Mouse (Mus musculus) G1E (cell line): ENCODE measurements around the gene Ldlrad3.

Experiments used
- CTCF ChIP-seq: IDR thresholded peaks from 2 replicates; pipeline ENCODE4 v1.5.1; 2012; ENCODE audit warnings: low read depth, low read length, inconsistent platforms, mixed read lengths
- GATA1 ChIP-seq: IDR thresholded peaks from 2 replicates; pipeline ENCODE4 v1.6.1; 2012; ENCODE audit warnings: borderline replicate concordance, low read length, inconsistent platforms, mixed read lengths
- TAL1 ChIP-seq: conservative IDR thresholded peaks from 2 replicates; pipeline ENCODE4 v1.6.1; 2012; ENCODE audit warnings: low read depth, low read length, inconsistent platforms, mixed read lengths

DNA sequence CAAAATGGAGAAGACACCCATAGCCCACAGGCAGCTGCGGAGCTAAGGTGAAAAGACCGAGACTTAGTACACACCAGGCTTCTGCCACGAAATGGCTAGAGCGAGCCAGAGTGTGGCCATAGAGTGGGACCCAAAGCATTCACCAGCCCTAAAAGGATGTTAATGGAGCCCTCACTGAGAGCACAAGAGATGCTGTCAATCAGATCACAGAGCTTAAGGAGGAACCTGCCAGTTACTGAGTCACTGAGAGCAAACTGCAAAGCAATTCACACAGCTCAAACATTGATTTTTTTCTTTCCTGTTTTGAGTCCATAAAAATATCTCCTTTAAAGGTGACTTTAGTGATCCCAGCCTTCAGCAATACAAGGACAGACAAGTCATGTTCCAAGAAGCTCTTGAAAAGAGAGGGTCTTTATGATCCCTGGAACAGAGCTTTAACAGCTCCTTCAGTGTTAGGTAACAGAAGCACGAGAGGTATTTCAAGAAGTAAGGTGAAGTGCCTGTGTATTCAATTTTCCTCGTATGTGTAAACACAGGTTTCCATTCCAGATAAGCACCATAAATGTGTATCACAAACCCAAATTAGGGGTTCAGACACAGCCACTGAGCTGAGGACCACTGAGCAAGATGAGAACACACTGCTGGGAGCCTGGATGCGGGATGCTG is 209.7 kb downstream of the Ldlrad3 start:
- TF ChIP-seq CTCF (no peak), TAL1 (no peak), GATA1 (no peak)
